Mouse (Mus musculus) left cerebral cortex, adult 8-10 months (tissue): ENCODE results near the gene Slc6a17. TPM values are rescaled to one million over a fixed set of nuclear protein-coding genes. Genes with fewer than 3 reads are reported as not detected.
A peak's percentile ranks its signal among the peaks of the same experiment; 100 is the strongest.

Experiments
- DNase-seq, 2 experiments: peaks; one replicate each; pipeline ENCODE4 v3.0.0; 2022; ENCODE audit warnings: low spot score in 2 of 2
- total RNA-seq, 4 experiments: library from RNA; stranded (reverse); gene quantifications; 2 replicates each; pipeline ENCODE4 v1.2.4; 2022

The Slc6a17 gene
- total RNA-seq, 4 experiments from 2014 or later: 328 to 391 (median 344) TPM

DNA sequence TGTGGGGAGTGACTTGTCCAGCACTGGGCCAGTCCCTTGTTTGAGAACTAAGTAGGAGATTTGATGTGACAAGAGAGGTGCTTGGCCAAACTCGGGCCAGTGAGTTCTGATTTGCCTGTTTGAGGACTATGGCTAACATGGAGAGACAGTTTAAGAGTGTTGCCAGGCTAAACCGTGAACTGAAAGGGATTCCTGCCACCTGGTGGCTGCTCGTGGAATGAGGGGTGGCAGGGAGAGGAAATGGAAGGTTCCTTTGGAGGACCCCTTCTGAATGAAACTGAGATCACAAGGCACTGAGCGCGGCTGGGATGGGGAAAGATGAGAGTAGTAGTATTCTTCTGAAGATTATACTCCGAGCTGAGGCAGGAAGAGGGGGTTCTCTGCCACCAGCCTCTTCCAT lies 51.2 kb downstream of the Slc6a17 start:
- DNase-seq: peak in 1 of 2 experiments; percentile 82

DNA sequence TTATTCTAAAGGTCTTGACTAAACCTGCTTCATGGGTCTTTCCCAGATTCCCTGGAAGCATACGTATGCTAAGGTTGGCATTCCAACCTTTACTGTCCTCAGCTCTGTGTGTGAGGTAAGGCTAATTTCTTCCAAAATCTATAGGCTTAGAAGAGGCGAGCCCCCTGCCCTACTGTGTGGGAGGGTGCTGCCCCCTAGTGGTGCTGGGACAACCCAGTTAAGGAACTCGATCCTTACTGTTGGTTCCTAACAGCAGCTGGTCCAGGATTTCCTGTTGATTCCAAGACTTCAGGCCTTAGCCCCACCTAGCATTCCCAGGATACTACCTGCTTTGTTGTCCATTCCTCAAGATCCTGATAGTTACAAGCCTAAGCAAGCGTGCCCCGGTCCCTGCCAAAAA lies 55.7 kb downstream of the Slc6a17 start:
- peak in 1 of 2 experiments; percentile 71 for DNase-seq

DNA sequence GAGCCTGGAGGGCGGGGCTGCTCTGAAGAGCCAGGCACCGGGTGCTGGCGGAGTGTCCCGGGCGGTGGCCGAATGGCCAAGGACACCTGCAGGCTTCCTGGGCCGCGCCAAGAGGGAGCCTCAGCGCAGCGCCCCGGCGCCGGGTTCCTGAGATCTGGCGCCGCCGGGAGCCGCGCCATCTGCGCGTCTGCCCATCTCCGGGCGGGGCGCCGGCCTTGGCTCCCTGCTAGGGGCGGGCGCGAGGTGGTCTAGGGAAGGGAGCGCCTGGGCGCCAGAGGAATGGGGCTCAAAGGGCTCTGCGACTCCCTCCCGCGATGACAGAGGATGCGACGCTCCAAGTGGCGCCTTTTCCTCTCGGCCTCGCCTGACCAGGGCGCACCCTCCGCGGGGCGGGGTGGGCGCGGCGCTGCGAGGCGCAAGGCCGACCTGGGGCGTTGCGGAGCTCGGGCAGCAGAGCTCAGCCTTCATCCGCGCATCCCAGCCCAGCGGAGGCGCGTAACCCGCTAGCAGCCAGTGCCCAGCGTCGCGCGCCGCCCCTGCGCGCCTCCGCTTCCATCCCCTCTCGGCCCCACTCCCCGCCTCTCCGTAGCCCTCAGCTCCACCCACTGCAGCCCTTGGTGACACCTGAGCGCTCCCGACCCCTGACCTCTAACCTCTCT lies 57.9 kb downstream of the Slc6a17 start:
- DNase-seq: no peak

DNA sequence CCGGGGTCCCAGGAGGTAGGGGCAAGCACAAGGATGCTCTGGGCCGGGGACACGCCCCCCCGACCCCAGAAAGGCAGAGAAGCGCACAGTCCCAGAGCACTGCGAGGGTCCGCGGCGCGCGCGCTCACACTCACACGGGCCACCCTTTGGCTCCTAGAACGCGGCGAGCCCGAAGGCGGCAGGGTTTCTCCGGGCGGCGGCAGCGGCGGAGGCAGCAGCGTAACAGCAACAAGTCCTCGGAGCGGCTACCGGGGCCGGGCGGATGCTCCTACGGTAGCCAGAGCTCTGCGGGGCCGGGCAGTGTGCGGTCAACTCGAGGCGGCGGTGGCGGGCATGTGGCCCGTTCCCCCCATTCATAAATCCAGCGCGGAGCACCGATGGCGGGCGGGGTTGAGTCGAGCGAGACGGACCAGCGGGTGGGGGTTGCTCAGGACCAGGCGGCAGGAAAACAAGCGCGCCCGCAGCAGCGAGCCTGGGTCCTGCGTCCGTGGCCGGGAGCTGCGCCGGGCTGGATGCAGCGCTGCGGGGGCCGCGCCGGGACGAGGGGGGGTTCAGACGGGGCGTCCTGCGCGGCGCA lies 58.5 kb downstream of the Slc6a17 start, which contains the start of gene Kcnc4:
Kcnc4 (minus strand) TSS at position 357 of the 577 bp plus-strand sequence.
- no peak for DNase-seq

DNA sequence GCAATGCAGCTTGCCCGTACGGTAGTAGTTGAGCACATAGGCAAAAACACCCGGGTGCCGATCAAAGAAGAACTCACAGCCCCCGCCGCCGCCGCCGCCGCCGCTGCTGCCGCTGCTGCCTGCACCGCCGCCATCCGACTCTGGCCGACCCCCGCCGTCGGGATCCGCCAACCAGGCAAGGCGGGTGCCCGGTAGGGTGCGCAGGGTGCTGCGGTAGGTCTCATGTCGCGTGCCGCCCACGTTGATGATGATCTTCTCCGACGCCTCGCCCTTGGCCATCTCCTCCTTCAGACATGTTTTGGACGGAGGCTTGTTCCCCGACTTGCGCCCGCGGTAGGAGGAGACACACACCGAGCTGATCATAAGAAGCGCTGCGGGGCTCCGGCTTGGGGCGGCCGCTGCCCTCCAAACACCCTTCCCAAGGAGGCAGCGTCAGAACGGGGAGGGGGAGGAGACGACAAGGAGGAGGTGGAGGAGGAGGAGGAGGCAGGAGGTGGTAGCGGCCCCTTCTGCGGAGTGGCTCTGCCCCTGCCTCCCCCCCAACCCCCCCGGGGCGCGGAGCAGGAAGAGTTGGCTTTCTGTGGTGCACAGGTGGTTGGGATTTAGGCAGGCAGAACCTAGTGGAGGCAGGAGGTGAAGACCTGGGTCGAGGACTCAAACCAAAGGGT lies 59.2 kb downstream of the Slc6a17 start:
- DNase-seq: no peak

DNA sequence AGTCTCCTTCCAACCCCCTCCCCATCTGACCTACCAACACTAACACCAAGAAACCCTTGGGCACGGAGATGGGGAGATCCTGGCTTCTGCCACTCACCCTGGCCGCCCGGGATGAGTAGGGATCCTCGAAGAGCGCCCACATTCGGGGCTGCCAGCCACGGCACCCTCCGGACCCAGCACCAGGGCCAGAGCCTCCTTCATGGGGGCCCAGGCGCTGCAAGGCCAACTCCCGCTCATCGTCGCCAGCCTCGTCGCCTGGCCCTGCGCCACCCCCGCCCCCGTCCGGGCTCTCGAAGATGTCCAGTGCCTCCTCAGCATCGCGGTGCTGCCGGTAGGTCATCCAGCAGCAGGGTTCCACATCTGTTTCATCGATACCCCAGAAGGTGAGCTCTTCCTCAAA lies 59.7 kb downstream of the Slc6a17 start:
- DNase-seq: no peak

DNA sequence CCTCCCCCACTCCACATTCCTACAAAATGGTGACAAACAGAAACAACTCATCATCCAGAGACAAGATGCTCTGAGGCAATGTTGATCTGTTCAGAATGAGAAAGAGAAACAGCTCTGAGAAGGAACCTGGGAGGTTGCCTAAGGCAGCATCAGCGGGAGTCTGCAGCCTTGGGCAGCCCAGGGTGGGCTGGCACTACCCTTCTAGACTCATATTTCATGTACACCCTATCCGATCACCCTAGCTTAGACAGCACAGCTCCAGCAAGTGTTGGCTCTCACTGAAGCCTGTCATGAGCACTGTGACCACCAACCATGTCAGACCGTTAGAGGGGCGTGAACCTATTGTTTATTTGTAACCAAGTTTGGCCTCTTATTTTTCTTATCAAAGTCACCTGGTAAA lies 63.5 kb downstream of the Slc6a17 start:
- DNase-seq: no peak

DNA sequence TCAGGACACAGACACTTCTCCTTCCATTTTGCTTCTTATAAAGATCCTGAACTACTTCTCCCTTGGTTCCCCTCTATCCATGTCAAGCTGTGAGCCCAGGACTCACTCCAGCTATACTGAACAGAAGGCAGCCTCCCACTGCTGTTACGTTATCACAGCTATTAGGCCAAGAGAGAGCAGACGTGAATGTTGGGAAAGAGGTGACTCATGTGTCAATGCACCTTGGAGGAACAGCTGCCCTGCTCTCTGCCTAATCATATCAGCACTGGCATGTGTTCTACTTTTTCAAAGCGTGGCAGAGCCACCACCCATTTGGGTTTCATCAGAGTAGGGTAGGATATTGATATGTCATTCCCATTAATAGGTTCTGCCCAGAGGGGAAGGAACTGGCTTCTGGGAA lies 71.0 kb downstream of the Slc6a17 start:
- no peak for DNase-seq

DNA sequence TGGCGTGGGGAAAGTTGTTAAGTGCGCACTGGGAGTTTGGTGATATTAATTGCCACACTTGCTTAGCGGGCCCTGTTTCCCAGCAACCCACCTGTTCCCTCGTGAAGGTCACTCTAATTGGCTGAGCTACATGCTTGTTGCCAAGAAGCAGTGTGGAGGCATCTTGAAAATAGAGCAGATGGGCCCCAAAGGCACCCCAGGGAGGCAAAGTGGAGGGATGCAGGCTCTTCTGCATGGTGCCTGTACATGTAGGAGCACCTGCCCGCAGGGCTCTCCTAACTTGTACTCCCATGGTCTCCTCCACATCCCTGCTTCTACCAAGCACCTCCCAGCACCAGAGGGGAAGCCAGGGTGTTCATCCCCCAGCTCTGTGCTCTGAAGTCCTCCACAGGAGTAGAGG lies 74.0 kb downstream of the Slc6a17 start:
- DNase-seq: no peak

DNA sequence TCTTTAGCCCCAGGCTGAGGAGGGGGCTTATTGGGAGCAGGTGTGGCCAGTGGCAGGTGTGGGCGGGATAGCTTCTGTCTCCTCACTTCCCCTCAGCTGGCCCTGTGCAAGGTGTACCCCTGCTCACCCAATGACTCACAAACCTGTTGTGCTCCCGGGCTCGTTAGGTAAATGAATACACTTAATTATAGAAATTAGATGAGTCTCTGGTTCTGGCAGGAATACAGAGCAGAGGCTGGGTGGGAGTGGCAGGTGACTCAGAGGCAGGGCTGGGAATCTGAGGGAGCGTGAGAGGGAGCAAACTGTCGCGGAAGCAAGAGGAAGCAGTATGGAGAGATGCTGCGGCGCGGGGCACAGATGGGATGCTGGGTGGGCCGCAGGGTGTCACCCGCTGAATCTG lies 75.6 kb downstream of the Slc6a17 start:
- peak in 1 of 2 experiments; percentile 87 for DNase-seq

DNA sequence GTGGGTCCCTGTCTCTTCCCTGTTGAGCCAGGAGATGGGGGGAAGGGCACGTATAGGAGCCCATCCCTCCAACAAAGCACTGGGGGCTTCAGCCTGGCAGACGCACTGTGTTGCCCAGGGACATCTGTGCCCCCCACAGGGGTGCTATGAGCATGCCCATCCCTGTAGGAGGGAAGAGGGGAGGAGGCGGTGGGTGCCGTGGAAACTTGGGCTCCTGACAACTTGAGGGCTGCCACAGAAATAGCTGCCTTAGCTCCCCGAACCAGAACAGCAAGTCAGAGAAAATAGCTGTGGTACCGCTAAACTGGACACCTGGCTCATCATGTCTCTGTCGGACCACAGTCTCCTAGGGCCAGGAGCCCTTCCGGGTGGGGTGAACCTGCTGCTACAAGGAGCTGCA lies 76.5 kb downstream of the Slc6a17 start:
- DNase-seq: no peak

DNA sequence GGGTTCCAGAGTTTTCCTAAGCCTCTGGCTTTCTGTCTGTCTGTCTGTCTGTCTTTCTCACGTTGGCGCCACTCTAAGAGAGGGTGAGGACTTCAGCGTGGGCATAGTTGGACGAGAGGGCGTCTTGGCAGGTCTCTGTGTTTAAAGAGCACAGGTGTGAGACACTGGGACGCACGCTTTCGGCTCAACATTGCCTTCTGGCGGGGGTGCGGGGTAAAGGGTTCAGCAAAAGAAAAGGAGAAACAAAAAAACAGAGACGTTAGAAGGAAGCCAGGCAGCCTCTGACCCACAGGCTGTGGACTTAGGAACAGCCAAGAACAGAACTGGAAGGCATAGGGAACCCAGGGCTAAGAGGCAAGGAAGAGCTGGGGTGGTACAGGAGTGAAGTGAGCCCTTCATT lies 78.5 kb downstream of the Slc6a17 start:
- no peak for DNase-seq

DNA sequence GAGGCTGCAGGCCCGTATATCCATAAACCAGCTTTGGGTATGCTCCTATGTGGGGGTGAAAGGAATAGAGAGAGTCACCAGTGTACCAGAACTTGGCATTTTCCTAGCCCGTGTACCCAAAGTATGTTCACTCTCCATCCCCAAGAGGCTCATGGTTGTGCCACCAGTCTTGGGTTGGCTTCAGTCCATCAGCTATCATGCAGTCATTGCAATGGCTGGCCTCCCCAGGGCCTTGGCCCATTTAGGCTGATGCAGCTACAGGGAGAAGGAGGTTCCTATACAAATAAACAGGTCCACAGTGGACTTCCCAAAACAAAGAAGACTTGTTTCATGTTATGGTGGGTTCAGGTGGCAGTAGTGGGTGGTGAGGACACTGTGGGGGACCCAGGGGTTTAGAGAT lies 80.2 kb downstream of the Slc6a17 start:
- DNase-seq: no peak

DNA sequence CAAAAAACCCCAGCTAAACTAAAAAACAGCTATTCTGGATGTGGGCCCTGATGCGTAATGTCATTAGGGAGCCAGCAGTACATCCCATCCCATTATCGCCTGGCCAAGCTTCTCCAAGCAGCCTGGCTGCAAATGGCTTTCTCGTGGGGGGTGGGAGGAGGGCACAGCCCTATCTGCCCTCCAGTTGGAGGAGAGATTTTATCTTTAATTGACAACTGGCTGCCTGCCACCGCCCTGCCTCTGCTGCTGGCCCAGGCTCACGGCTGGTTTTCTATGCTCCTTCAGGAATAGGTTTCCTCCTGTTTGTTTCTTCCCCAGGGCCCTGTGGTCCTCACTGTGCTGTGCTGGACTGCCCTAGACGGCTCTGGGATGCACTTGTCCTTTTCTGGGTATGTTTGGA lies 81.4 kb downstream of the Slc6a17 start:
- DNase-seq: no peak

DNA sequence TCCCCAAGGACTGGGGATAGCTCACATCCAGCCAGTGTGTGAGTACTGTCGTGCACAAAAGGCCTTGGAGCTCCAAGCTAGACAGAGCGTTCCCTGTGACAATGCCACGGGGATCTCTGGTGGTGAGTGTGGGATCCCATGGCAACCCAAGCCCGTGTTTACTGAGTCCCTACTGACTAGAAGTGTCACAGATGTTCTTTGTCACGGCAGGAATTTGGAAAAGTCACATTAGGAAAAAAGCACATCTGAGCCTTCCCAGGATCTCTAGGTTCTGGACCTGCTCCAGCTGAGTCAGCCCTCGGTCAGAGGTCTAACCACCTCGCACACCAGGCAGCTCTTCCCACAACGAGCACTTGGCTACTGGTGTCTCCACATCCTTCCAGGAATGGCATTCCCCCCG lies 84.2 kb downstream of the Slc6a17 start:
- no peak for DNase-seq

DNA sequence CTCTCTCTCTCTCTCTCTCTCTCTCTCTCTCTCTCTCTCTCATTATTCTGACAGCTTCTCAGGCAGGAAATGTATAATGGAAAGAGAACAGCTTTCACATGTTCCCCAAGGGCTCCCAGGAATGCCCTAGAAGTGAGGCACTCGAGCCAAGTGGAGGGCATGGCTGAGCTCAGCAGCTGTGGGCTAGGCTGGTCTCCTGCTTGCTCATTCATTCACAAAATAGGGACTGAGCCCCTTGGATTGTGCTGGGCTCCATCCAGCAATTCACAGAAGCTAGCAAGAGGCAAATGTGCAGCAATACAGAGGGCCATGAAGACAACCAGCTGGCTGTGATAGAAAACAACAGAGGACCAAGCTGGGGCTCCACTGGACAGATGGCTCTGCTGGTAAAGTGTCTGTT lies 86.5 kb downstream of the Slc6a17 start:
- no peak for DNase-seq

DNA sequence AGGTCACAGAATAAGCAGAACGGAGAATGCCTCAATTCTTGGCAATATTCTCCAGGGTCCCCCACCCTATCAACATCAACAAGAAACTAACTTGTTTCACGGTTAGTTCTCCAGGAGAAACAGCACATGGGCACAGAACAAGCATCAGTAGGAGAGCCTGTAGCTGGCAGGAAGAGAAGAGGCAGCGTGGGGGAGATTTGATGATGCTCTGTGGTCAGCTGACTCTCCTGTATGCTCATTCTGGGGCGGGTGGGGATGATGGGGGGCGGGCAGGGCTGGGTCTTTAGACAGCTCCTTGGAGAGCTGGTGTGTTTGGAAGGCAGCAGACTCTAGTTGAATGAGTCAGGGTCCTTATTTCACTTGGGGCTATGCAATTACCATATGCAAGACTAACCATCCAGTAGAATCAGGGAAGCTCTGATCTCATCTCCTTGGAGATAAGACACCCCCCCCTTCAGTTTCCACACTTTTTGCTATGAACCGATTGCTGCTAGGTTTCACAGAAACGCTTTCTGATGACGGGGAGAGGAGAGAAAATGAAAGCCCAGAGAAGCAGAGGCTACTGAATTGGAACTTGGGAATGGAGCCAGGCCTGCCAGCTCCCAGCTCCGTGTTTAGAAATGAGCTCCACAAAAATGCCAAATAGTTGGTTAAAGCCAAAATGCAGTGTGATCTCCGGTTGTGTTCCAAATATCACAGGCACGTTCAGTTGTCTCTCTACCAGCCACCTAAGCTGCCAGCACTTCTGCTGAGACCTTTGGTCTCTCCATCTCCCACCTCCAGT lies 93.4 kb downstream of the Slc6a17 start:
- peak in 1 of 2 experiments; percentile 72 for DNase-seq

DNA sequence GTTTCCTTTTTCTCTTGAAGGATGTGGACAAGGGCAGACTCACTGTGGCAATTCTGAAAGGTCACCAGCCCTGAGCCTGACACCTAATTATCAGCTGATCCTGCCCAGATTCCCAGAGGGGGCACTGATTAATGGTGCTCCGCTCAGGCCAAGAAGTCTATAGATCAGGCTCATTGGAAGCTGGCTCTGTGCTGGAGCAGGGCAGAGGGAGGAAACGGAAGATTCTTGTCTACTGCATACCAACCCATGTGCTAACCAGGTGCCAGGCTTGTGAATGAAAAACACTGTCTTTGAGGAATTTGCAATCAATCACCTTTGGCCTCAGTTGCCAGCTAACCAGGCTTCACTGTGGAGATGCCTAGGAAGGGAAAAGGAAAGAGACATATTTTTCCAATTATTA lies 97.7 kb downstream of the Slc6a17 start:
- no peak for DNase-seq
